Mouse (Mus musculus) gastrocnemius, adult 2 months (tissue): ENCODE results near the gene 6030458C11Rik. TPM values are rescaled to one million over a fixed set of nuclear protein-coding genes. Genes with fewer than 3 reads are reported as not detected.
A peak's percentile ranks its signal among the peaks of the same experiment; 100 is the strongest.
"Not testable (repeated sequence)": the region's sequence is repeated elsewhere in the genome, so short reads cannot be mapped to it uniquely, and the experiment has no call there.

Source experiments
- DNase-seq: peaks from one replicate; pipeline ENCODE4 v3.0.0; 2022
- H3K27ac ChIP-seq: fragments of 200-600 bp; 2 replicates; pipeline ENCODE4 v1.8.1; 2022; ENCODE audit warnings: mild to moderate bottlenecking
- H3K4me3 ChIP-seq: fragments of 200-600 bp; 2 replicates; pipeline ENCODE4 v1.8.1; 2022; ENCODE audit warnings: mild to moderate bottlenecking, moderate library complexity
- CTCF ChIP-seq: fragments of 200-600 bp; IDR thresholded peaks from 2 replicates; pipeline ENCODE4 v1.8.1; 2022; ENCODE audit warnings: antibody characterized with exemption, mild to moderate bottlenecking, moderate library complexity
- intact Hi-C: fragments of 180-260 bp; cut with DNase I; formaldehyde crosslinking; loops from one replicate; pipeline ENCODE4 v1.15.1; 2025
- total RNA-seq, 2 experiments: library from RNA; stranded (reverse); gene quantifications; 2 replicates each; pipeline ENCODE4 v1.2.3; 2021

6030458C11Rik gene
- total RNA-seq, 2 experiments from 2014 or later, result 21.5 to 22.7 TPM

GRCm38 (mm10) chr15:12807088-12807487 is 17.4 kb downstream of the 6030458C11Rik start:
- intact Hi-C loops, result no loop called here
- no peak for DNase-seq
- TF ChIP-seq CTCF, result no peak
- Histone ChIP-seq H3K4me3 (no peak overlapping the region), H3K27ac (no peak overlapping the region)

GRCm38 (mm10) chr15:12805071-12805470 is 19.4 kb downstream of the 6030458C11Rik start:
- TF ChIP-seq CTCF, result no peak
- intact Hi-C loops, result no loop called here
- H3K4me3 ChIP-seq, result no peak overlapping the region
- no peak for DNase-seq
- no peak overlapping the region for H3K27ac ChIP-seq

DNA sequence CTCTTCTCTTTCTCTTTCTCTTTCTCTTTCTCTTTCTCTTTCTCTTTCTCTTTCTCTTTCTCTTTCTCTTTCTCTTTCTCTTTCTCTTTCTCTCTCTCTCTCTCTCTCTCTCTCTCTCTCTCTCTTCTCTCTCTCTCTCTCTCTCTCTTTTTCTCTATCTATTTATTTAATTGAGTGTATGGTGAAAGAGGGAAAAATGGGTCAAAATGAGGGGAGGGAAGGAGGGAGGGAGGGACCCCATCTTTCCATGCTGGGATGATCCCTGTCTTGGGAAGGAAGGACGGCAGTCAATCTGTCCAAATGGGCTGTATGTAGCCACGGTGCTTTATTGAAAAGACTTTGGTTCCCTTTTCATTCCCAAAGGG is 23.3 kb downstream of the 6030458C11Rik start:
- DNase-seq, intact Hi-C loops, H3K27ac ChIP-seq, H3K4me3 ChIP-seq: not testable (repeated sequence)

- Histone ChIP-seq H3K27ac (no peak overlapping the region), H3K4me3 (no peak overlapping the region)
- no peak for DNase-seq
- no peak for TF ChIP-seq CTCF
- intact Hi-C loops, result no loop called here
Observed at GRCm38 (mm10) chr15:12800405-12801141, 23.9 kb downstream of the 6030458C11Rik start.

- H3K27ac ChIP-seq, result no peak overlapping the region
- no peak overlapping the region for H3K4me3 ChIP-seq
- no peak for DNase-seq
- intact Hi-C loops, result no loop called here
- no peak for TF ChIP-seq CTCF
Observed at GRCm38 (mm10) chr15:12798043-12798442, 26.4 kb downstream of the 6030458C11Rik start.

DNA sequence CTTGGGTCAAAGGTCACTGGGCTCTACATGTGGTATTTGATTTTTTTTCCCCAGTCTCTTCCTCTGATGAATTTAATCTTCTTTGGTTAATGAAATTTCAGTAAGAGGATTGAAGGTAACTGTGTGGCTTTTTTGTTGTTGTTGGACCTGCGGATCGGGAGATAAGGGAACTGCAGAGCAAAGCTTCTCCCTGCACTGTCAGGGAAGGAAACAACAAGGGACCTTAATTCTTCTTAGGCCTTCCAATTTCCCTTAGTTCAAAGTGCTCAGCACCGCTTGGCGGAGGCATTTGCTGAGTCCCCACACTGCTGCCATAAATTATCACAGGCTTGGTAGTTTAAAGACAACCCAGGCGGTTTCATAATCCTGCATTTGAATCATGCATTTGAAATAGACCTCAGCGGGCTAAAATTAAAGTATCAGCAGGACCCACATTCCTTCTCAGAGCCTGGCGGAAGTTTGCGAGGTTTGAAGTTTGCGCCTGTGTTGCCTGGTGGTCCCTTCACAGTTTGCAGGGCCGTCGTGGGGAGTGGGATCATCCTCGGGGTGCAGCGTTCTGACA is 28.5 kb downstream of the 6030458C11Rik start:
- intact Hi-C loops, result loop anchor here (2.0 kb wide), 2 partner anchors 107 to 423 kb away; no protein-coding TSS in a partner anchor
- H3K27ac ChIP-seq, result peak overlapping the region; percentile 64; the same call in 1 of the 2 replicates
- no peak for TF ChIP-seq CTCF
- no peak overlapping the region for H3K4me3 ChIP-seq
- DNase-seq, result peak; percentile 38

GRCm38 (mm10) chr15:12795457-12795894 is 29.0 kb downstream of the 6030458C11Rik start:
- intact Hi-C loops, result loop anchor here (2.0 kb wide), 1 partner anchor 107 kb away; no protein-coding TSS in a partner anchor
- TF ChIP-seq CTCF, result peak; percentile 67
- Histone ChIP-seq H3K27ac (peak overlapping the region; percentile 64; the same call in 1 of the 2 replicates), H3K4me3 (no peak overlapping the region)
- no peak for DNase-seq

DNA sequence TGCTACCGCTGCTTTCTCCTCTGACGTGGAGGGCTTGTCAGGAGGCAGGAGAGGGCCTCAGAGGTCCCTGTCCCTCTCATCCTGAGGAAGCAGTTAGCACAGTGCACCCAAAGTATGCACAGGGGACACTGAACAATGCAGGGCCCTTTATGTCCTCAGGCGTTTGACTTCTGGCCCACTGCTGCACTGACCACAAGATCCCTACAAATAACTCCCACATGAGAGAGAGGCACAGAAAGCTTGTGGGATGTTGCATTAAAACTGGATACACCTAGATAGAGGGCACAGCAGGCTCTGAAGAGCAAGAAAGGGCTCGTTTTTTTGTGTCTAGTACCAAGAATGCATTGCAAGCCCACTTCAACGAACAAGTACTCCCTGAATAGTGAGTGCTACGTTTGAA is 30.1 kb downstream of the 6030458C11Rik start:
- H3K27ac ChIP-seq, result no peak overlapping the region
- TF ChIP-seq CTCF, result no peak
- no peak overlapping the region for H3K4me3 ChIP-seq
- intact Hi-C loops, result loop anchor here (1.0 to 2.0 kb wide), 2 partner anchors 106 to 208 kb away; no protein-coding TSS in a partner anchor
- no peak for DNase-seq

DNA sequence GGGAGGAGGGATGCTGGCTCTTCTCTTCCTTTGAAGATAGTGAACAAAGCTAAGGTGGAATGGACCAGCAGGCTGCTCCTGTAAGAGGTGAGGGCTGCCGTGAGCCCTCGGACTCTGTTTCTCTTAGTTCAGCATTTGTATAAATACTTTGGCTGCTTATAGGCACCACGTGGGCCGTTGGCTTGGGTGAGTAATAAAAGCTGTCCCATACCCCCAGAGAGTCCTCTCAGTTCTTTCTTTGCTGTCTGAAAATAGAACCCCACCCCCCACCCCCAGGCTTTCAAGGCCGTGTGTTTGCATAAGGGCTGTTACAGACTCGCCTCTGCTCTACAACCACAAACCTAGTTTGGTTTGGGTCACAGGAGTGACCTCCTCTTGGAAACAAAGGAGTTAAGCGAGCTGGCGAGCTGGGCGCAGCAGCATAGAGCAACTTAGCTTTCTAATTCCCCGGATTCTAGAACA is 35.0 kb downstream of the 6030458C11Rik start:
- TF ChIP-seq CTCF, result no peak
- DNase-seq, result peak; percentile 45
- peak overlapping the region; percentile 35 for H3K4me3 ChIP-seq
- intact Hi-C loops, result no loop called here
- peak overlapping the region; percentile 48 for H3K27ac ChIP-seq

- intact Hi-C loops, result no loop called here
- Histone ChIP-seq H3K4me3 (no peak overlapping the region), H3K27ac (no peak overlapping the region)
- DNase-seq, result no peak
- no peak for TF ChIP-seq CTCF
Observed at GRCm38 (mm10) chr15:12788536-12788935, 35.9 kb downstream of the 6030458C11Rik start.

DNA sequence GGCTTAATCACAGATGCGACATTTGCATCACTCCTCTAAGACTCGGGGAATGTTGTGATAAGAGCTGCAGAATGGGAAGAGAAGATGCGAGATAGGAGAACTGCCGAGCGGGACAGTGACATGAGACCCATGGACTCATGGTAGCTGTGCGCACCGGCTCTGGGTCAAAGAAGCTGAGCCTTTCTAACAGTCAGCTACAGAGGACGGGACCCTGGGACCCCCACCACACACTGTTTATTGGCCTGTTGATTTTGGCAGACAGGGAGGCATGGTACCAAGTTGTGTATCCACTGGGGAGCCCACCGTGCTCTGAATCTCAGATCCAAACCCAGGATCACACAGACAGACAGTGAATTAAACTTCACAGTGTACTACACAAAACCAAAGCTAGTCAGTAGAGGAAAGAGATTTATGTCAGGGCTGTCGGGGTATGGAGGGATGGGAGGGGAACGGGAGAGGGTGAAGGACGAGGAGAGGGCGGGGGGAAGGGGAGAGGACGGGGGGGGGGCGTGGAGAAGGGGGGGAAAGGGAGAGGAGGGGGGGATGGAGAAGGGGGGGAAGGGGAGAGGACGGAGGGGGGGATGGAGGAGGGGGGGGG is 42.6 kb downstream of the 6030458C11Rik start:
- no peak overlapping the region for H3K27ac ChIP-seq
- no peak overlapping the region for H3K4me3 ChIP-seq
- DNase-seq, result no peak
- TF ChIP-seq CTCF, result no peak
- intact Hi-C loops, result no loop called here

DNA sequence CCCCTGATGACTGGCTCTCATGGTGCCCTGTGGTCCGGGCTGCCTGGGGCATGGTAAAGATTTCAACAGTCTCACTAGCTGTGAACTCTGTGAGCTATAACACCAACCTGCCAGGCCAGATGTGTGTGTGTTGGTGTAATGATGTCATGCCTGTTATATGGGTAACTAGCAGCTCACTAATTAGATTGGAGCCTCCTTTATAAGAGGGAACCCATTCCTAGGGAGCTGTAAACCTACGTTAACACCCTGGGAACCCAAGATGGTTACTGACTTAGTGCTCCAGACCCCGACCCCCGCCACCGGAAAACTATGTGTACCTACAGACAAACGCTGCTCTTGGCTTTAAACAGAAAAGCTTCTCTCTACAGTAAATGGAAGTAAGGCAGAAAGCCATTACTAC is 43.2 kb downstream of the 6030458C11Rik start:
- H3K27ac ChIP-seq, result no peak overlapping the region
- no peak for TF ChIP-seq CTCF
- H3K4me3 ChIP-seq, result no peak overlapping the region
- intact Hi-C loops, result no loop called here
- DNase-seq, result no peak

DNA sequence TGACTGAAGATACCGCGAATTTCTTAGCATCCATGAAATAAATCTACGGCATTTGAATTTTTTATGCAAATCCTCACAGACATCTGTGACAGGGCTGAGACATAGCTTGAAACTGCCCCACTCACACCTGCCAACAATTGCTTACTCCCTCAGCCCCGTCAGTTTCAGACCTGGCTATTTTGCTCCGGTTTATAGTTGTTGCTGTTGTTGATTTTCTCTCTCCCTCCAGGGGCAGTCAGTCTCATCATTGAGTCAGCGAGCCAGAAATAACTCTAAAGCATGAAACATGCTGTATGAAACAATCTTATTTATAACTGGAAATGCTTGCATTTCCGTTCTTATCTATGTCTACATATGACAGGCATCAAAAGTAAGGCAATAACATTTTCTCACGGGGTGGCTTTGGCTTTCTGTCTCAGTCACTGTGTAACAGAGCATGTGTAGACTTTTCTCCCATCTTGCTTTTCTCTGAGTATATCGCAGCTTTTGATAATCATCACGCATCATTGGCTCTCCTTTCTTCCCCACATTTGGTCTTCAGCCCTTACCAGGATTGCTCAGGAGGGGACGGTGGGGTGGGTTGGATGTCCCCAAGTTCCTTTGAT is 50.2 kb downstream of the 6030458C11Rik start:
- no peak for TF ChIP-seq CTCF
- intact Hi-C loops, result no loop called here
- DNase-seq, result no peak
- H3K27ac ChIP-seq, result no peak overlapping the region
- no peak overlapping the region for H3K4me3 ChIP-seq
